Mouse (Mus musculus): Measurements from ENCODE around the gene Mphosph8. TPM values are rescaled to one million over a fixed set of nuclear protein-coding genes. Genes with fewer than 3 reads are reported as not detected.

The Mphosph8 gene
- total RNA-seq (2021) = 10 to 100 TPM; 23.8 to 32.8 TPM

GRCm38 (mm10) chr14:56667969-56668802 lies at the start of gene Mphosph8:
Mphosph8 (plus strand) TSS chr14:56668248.
- intact Hi-C loops (cut with DNase I) = loop anchor here (5.0 kb wide), 1 partner anchor 219 kb away; the partner anchor contains the start of gene Zmym2
- DNase-seq = peak; percentile 100

- no peak for DNase-seq
- intact Hi-C loops (cut with DNase I) = no loop called here
These were observed 47.6 kb upstream of the Mphosph8 start for GRCm38 (mm10) chr14:56620425-56620824.

DNA sequence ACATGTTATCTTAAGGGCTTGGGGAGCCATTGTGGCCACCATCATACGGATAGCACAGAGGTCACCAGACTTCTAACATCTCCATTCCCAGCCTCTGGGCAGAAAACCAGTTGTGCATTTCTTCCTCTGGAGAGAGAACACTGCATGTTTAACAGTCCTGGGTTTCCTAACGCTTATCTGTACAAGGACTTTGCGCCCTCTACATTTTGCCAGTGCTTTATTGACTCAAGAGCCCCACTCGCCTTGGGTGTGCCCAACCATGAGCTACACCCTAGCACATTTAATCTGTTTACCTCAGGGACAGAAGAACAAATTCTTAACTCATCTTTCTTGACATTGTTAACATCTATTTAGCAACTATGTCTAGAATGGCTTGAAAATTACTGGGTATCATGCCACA lies 41.8 kb upstream of the Mphosph8 start:
- intact Hi-C loops (cut with DNase I) = no loop called here
- DNase-seq = no peak

DNA sequence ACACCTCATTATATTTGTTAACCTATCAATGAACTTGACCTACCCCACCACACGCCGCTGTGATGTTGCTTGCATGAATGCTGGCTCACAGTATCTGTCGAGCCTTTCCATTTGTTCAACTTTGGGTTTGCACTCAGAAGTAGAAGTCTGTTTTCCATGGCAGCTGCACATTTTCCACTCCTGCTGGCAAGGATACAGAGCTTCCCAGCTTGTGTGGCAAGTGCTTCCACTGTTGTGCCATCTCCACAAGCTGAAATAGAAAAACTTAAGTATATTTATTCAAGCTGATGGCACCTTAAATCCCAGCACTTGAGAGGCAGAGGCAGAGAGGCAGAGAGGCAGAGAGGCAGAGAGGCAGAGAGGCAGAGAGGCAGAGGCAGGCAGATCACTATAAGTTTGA lies 39.7 kb upstream of the Mphosph8 start:
- no peak for DNase-seq
- intact Hi-C loops (cut with DNase I) = no loop called here

DNA sequence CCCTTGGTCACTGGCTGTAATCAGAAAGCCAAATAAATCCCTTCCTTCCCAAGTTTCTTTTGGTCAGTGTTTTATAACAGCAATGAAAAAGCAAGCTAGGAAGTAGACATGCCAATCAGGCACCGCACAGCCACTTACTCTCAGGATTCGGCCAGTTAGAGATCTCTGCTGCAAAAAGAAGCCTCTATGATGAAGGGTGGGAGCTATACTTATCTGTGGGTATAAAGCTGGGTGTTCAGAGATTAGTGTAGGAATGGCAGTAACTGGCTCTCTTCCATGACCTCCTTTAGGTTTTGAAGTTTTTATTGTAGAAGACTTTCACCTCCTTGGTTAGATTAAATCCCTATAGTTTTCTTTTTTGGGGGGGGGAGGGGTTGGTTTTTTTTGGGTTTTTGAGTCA lies 36.9 kb upstream of the Mphosph8 start:
- intact Hi-C loops (cut with DNase I) = no loop called here
- DNase-seq = no peak

GRCm38 (mm10) chr14:56647206-56647605 lies 20.8 kb upstream of the Mphosph8 start:
- no peak for DNase-seq
- intact Hi-C loops (cut with DNase I) = no loop called here

DNA sequence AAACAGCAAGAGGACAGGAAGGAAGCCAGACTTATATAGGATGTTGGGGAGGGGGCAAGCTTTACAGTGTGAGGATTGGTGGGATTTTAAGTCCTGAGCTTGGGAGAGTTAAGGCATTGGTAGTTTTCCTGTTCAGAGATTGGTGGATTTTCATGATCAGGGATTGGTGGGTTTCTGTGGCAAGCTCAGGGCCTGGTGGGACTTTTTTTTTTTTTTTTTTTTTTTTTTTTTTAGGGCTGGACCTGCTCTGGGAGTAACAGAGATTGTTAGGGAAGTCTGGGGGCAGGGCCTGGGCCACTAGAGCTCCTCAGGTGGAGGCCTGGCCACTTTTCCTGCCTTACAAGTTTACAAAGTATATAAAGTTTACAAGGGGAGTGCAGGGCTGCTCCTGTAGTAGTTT lies 18.6 kb upstream of the Mphosph8 start:
- no peak for DNase-seq
- intact Hi-C loops (cut with DNase I) = no loop called here

GRCm38 (mm10) chr14:56665651-56666050 lies 2.4 kb upstream of the Mphosph8 start:
- DNase-seq = peak; percentile 32 to 42
- intact Hi-C loops (cut with DNase I) = loop anchor here (5.0 kb wide), 1 partner anchor 222 kb away; the partner anchor contains the start of gene Zmym2

DNA sequence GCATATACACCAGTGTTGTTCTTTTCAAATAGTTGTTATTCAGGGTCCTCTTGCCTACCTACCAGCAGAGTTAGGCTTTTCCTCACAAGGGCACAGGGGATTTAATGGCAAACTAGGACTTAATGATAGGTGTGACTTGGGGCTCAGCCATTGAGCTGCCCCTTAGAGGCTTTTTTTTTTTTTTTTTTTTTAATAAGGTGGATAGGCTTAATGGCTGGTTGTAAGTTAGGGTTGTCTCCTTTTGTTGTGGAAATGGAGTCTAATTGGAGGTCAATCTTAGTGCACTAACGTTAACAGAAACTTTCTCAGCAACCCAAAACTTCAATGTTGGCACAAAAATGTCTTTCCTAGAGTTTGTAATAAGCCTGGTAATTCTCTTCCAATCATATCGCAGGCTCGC lies 1.1 kb upstream of the Mphosph8 start:
- intact Hi-C loops (cut with DNase I) = loop anchor here (5.0 kb wide), 1 partner anchor 220 kb away; the partner anchor contains the start of gene Zmym2
- no peak for DNase-seq

DNA sequence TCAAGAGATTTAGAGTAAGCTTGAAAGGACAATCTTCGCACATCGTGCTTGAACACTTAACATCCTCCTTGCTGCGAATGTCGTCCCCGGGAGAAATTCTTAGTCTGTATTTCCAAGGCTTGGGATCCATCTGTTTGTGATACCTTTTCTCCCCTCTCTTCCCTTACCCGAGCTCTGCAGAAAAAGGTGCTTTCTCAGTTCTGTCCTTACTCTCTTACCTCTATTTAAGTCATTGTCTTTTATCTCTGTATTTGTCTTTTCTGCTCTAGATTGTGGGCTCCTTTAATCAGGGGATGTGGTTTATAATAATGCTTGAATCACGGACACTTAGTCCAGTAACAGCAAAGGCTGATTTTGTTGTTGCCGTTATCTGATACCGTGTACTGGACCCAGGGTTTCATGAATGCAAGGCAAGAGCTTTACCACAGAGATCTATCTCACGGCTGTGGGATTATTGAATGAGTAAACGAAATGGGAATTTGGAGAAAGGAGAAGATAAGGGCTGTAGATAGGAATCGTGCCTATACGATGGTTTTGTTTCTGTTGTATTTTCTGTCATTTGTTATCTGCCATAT lies 1.1 kb downstream of the Mphosph8 start:
- DNase-seq = no peak
- intact Hi-C loops (cut with DNase I) = loop anchor here (5.0 kb wide), 1 partner anchor 218 kb away; the partner anchor contains the start of gene Zmym2

GRCm38 (mm10) chr14:56685426-56685825 lies 17.4 kb downstream of the Mphosph8 start:
- DNase-seq = no peak
- intact Hi-C loops (cut with DNase I) = no loop called here

DNA sequence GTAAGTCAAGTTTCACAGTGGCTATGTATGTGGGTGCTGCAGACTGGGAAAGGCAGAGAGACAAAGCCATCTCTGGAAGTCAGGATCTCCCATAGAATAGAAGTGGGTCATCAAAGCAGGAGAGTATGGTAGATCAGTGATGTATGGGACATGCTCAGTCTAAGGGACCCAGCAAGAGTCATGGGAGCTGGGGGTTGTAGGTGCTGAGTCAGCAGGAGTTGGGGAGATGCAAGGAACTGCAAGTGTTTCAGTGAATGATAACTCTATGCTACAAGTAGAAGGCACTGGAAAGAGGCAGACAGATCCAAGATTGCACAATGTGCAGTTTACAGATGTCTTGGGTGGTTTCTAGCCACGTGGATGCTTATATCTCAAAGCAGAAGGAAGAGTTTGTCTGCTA lies 21.1 kb downstream of the Mphosph8 start:
- intact Hi-C loops (cut with DNase I) = no loop called here
- DNase-seq = no peak

GRCm38 (mm10) chr14:56689766-56690165 lies 21.7 kb downstream of the Mphosph8 start:
- intact Hi-C loops (cut with DNase I) = no loop called here
- DNase-seq = no peak

GRCm38 (mm10) chr14:56695495-56695894 lies 27.4 kb downstream of the Mphosph8 start:
- intact Hi-C loops (cut with DNase I) = no loop called here
- DNase-seq = no peak

DNA sequence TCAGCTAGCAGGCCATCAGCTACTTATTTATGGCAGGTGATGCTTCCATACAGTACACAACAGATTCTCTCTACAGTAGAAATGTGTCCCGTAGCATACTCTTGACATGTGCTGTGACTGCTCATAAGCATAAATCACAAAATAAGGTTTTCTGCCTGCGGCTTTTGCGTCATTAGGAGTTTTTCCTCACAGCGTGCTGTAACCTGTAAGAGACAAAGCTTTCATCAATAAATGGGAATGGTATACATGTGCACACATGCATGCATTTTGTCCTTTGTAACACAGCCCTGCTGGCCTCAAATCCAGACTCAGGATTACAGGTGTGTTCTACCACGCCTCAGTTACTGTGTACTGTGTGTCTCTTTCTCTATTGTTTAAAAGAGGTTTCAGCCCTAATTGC lies 29.8 kb downstream of the Mphosph8 start:
- intact Hi-C loops (cut with DNase I) = no loop called here
- DNase-seq = no peak

DNA sequence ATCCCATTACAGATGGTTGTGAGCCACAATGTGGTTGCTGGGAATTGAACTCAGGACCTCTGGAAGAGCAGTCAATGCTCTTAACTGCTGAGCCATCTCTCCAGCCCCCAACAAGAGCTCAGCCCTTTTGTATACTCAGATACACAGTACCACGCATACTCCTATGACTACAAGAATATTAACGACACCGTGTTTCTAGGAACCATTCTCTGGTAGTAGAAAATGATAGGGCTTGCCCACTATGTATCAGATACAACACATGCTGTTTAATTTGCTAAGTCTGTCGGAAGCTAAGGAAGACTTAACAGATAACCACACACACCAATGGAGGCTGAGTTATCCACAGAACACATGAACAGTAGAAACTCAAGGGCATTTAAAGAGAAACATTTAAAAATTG lies 34.6 kb downstream of the Mphosph8 start:
- intact Hi-C loops (cut with DNase I) = no loop called here
- DNase-seq = no peak

- intact Hi-C loops (cut with DNase I) = no loop called here
- DNase-seq = no peak
These were observed 37.6 kb downstream of the Mphosph8 start for GRCm38 (mm10) chr14:56705687-56706086.

DNA sequence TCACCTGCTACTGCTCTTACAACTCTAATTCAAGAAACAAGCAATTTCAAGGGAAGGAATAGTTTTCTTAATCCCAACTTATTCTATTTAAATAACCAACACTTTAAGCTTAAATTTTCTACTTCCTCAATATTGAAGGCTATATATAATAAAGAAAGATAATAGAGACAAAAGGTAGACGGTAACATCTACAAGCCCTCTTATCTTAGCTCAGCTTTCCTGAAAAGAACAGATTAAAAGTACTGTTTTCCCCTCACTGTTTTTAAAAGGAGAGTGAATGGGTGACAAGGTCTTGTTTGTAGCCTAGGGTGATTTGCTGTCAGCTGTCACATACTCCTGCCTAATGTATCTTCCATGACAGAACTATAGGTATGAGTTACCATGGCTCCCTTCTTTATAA lies 58.4 kb downstream of the Mphosph8 start:
- intact Hi-C loops (cut with DNase I) = no loop called here

GRCm38 (mm10) chr14:56740175-56740574 lies 72.1 kb downstream of the Mphosph8 start:
- intact Hi-C loops (cut with DNase I) = no loop called here
- DNase-seq = no peak

More for the DNA sequence above, 58.4 kb downstream of the Mphosph8 start:
- no peak for DNase-seq
